Mouse (Mus musculus): ENCODE results near the gene Triml1. TPM values are rescaled to one million over a fixed set of nuclear protein-coding genes. Genes with fewer than 3 reads are reported as not detected.

Gene Triml1
- not detected in 2 replicates for polyA plus RNA-seq (2014; fragmentation: Nextera tagmentation; extraction: Ambion mirVana)

DNA sequence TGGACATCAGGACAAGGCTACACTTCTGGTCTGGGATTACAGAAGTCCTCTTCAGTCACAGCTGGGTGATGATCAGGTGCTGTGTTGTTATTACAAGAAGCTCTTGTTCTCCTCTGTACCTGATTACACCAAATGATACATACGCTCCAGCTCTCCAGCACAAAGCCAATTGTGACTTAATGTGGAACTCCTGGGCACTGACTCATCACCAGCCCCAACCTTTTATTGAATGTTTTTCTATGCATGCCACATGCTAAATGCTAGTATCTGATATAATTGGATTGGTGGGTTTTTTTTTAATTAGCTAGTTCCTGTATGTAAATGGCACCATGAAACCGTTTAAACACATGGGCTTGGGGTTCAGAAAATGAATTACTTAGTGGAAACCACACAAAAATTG, at the start of gene Triml1:
Triml1 (minus strand) TSS at position 101 of the 400 bp plus-strand sequence.
- Histone ChIP-seq H3K36me3 (replicated peaks; ENCODE audit: control insufficient read depth, insufficient read depth) (no peaks in the 10 kb centered on the region), H3K27ac (no peak within 1 kb of the TSS), H3K9me3 (ENCODE audit: control insufficient read depth, low read length) (no peaks in the 10 kb centered on the region), H3K4me1 (replicated peaks; ENCODE audit: control insufficient read depth, insufficient read depth, low read length) (no peaks in the 10 kb centered on the region), H3K4me3 (replicated peaks; ENCODE audit: low read length) (no peak within 1 kb of the TSS), H3K9ac (no peak within 1 kb of the TSS), H3K27me3 (ENCODE audit: control insufficient read depth, insufficient read depth, low read length) (no peaks in the 10 kb centered on the region), H3K4me2 (replicated peaks) (no peak within 1 kb of the TSS)
- 83% methylated on average over 2 of the region's 2 CpGs for WGBS
- ATAC-seq (ENCODE audit: low FRiP score), result no peak
- no peak for DNase-seq (ENCODE audit: low spot score)

DNA sequence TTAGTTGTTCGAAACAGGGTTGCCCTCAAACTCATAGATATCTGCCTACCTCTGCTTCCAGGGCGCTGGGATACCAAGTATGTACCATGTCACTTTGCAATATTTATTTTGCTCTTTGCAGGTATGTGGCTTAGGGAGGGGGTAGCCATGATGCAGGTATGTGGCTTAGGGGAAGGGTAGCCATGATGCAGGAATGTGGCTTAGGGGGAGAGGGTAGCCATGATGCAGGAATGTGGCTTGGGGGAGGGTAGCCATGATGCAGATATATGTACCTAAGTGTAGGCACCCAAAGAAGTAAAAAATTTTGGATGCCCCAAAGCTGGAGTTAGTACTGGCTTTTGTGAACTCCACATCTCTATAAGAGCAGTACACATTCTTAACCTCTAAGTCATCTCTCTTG, 41.0 kb upstream of the Triml1 start:
- Histone ChIP-seq H3K27ac (no peak overlapping the region), H3K27me3 (ENCODE audit: control insufficient read depth, insufficient read depth, low read length) (no peaks in the 10 kb centered on the region), H3K36me3 (replicated peaks; ENCODE audit: control insufficient read depth, insufficient read depth) (no peaks in the 10 kb centered on the region), H3K9me3 (ENCODE audit: control insufficient read depth, low read length) (no peaks in the 10 kb centered on the region), H3K4me3 (replicated peaks; ENCODE audit: low read length) (no peak overlapping the region), H3K4me1 (replicated peaks; ENCODE audit: control insufficient read depth, insufficient read depth, low read length) (no peaks in the 10 kb centered on the region), H3K9ac (no peak overlapping the region), H3K4me2 (replicated peaks) (no peak overlapping the region)
- DNase-seq (ENCODE audit: low spot score) (no peak), ATAC-seq (ENCODE audit: low FRiP score) (no peak)
- 90% methylated on average over 2 of the region's 2 CpGs for WGBS

- Histone ChIP-seq H3K9me3 (ENCODE audit: control insufficient read depth, low read length) (no peaks in the 10 kb centered on the region), H3K27ac (no peak within 1 kb of the TSS), H3K4me2 (replicated peaks) (no peak within 1 kb of the TSS), H3K27me3 (ENCODE audit: control insufficient read depth, insufficient read depth, low read length) (no peaks in the 10 kb centered on the region), H3K4me3 (replicated peaks; ENCODE audit: low read length) (no peak within 1 kb of the TSS), H3K4me1 (replicated peaks; ENCODE audit: control insufficient read depth, insufficient read depth, low read length) (no peaks in the 10 kb centered on the region), H3K9ac (no peak within 1 kb of the TSS), H3K36me3 (replicated peaks; ENCODE audit: control insufficient read depth, insufficient read depth) (no peaks in the 10 kb centered on the region)
- no peak for ATAC-seq (ENCODE audit: low FRiP score)
- 95% methylated on average over 13 of the region's 13 CpGs for WGBS
- no peak for DNase-seq (ENCODE audit: low spot score)
These were observed 38.9 kb upstream of the Triml1 start, which contains the start of gene Triml2 for GRCm38 (mm10) chr8:43180054-43180690. Gene Triml2 (plus strand): TSS chr8:43180541.

- Histone ChIP-seq H3K9me3 (ENCODE audit: control insufficient read depth, low read length) (no peaks in the 10 kb centered on the region), H3K27ac (no peak overlapping the region), H3K36me3 (replicated peaks; ENCODE audit: control insufficient read depth, insufficient read depth) (no peaks in the 10 kb centered on the region), H3K4me3 (replicated peaks; ENCODE audit: low read length) (no peak overlapping the region), H3K4me2 (replicated peaks) (no peak overlapping the region), H3K27me3 (ENCODE audit: control insufficient read depth, insufficient read depth, low read length) (no peaks in the 10 kb centered on the region), H3K9ac (no peak overlapping the region), H3K4me1 (replicated peaks; ENCODE audit: control insufficient read depth, insufficient read depth, low read length) (no peaks in the 10 kb centered on the region)
- ATAC-seq (ENCODE audit: low FRiP score), result no peak
- 60% methylated on average over 4 of the region's 4 CpGs for WGBS
- DNase-seq (ENCODE audit: low spot score), result no peak
These were observed 37.9 kb upstream of the Triml1 start for GRCm38 (mm10) chr8:43179189-43179588.

- WGBS, result 55% methylated on average over 3 of the region's 3 CpGs
- Histone ChIP-seq H3K27ac (no peak overlapping the region), H3K4me2 (replicated peaks) (no peak overlapping the region), H3K4me3 (replicated peaks; ENCODE audit: low read length) (no peak overlapping the region), H3K4me1 (replicated peaks; ENCODE audit: control insufficient read depth, insufficient read depth, low read length) (no peaks in the 10 kb centered on the region), H3K36me3 (replicated peaks; ENCODE audit: control insufficient read depth, insufficient read depth) (no peaks in the 10 kb centered on the region), H3K9ac (no peak overlapping the region), H3K27me3 (ENCODE audit: control insufficient read depth, insufficient read depth, low read length) (no peaks in the 10 kb centered on the region), H3K9me3 (ENCODE audit: control insufficient read depth, low read length) (peaks cover 4% of the 10 kb centered on the region; the same call in 1 of the 2 replicates)
- no peak for DNase-seq (ENCODE audit: low spot score)
- ATAC-seq (ENCODE audit: low FRiP score), result no peak
These were observed 37.0 kb upstream of the Triml1 start for GRCm38 (mm10) chr8:43178263-43178662.

GRCm38 (mm10) chr8:43176766-43177486, 35.6 kb upstream of the Triml1 start:
- H3K36me3 ChIP-seq (replicated peaks; ENCODE audit: control insufficient read depth, insufficient read depth), result no peaks in the 10 kb centered on the region
- WGBS, result 90% methylated on average over 6 of the region's 6 CpGs
- H3K9ac ChIP-seq, result no peak overlapping the region
- peaks cover 9% of the 10 kb centered on the region; the same call in 1 of the 2 replicates for H3K9me3 ChIP-seq (ENCODE audit: control insufficient read depth, low read length)
- DNase-seq (ENCODE audit: low spot score), result no peak
- H3K27ac ChIP-seq, result no peak overlapping the region
- no peak overlapping the region for H3K4me3 ChIP-seq (replicated peaks; ENCODE audit: low read length)
- H3K4me2 ChIP-seq (replicated peaks), result no peak overlapping the region
- no peak for ATAC-seq (ENCODE audit: low FRiP score)
- H3K27me3 ChIP-seq (ENCODE audit: control insufficient read depth, insufficient read depth, low read length), result no peaks in the 10 kb centered on the region
- no peaks in the 10 kb centered on the region for H3K4me1 ChIP-seq (replicated peaks; ENCODE audit: control insufficient read depth, insufficient read depth, low read length)

- no peak overlapping the region for H3K4me3 ChIP-seq (replicated peaks; ENCODE audit: low read length)
- ATAC-seq (ENCODE audit: low FRiP score) (no peak), DNase-seq (ENCODE audit: low spot score) (no peak)
- H3K36me3 ChIP-seq (replicated peaks; ENCODE audit: control insufficient read depth, insufficient read depth), result no peaks in the 10 kb centered on the region
- H3K9ac ChIP-seq, result no peak overlapping the region
- no peaks in the 10 kb centered on the region for H3K27me3 ChIP-seq (ENCODE audit: control insufficient read depth, insufficient read depth, low read length)
- peaks cover 9% of the 10 kb centered on the region; the same call in 1 of the 2 replicates for H3K9me3 ChIP-seq (ENCODE audit: control insufficient read depth, low read length)
- H3K27ac ChIP-seq, result no peak overlapping the region
- no peak overlapping the region for H3K4me2 ChIP-seq (replicated peaks)
- 88% methylated on average over 6 of the region's 6 CpGs for WGBS
- H3K4me1 ChIP-seq (replicated peaks; ENCODE audit: control insufficient read depth, insufficient read depth, low read length), result no peaks in the 10 kb centered on the region
These were observed 28.0 kb upstream of the Triml1 start for GRCm38 (mm10) chr8:43169249-43169755.

DNA sequence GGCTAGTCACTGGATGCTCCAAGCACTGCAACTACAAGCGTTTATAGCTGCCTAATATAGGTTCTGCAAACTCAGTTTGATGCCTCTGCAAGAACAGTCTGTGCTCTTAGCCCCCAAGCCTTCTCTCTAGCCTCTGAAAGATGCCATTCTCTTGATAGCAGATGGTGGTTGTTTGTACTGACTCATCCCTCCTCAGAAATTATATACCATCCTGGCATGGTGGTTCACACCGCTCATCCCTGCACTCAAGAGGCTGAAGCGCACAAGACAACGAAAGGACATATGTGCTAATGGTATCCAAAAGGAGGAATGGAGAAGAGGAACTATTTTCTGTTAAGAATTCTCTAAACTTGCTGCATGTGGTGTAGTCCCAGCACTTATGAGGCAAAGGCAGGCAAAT, 26.8 kb upstream of the Triml1 start:
- Histone ChIP-seq H3K4me1 (replicated peaks; ENCODE audit: control insufficient read depth, insufficient read depth, low read length) (no peaks in the 10 kb centered on the region), H3K27me3 (ENCODE audit: control insufficient read depth, insufficient read depth, low read length) (no peaks in the 10 kb centered on the region), H3K4me2 (replicated peaks) (no peak overlapping the region), H3K9ac (no peak overlapping the region), H3K9me3 (ENCODE audit: control insufficient read depth, low read length) (peaks cover 3% of the 10 kb centered on the region; the same call in 1 of the 2 replicates), H3K27ac (no peak overlapping the region), H3K4me3 (replicated peaks; ENCODE audit: low read length) (no peak overlapping the region), H3K36me3 (replicated peaks; ENCODE audit: control insufficient read depth, insufficient read depth) (no peaks in the 10 kb centered on the region)
- 95% methylated on average over 4 of the region's 4 CpGs for WGBS
- ATAC-seq (ENCODE audit: low FRiP score) (no peak), DNase-seq (ENCODE audit: low spot score) (no peak)

DNA sequence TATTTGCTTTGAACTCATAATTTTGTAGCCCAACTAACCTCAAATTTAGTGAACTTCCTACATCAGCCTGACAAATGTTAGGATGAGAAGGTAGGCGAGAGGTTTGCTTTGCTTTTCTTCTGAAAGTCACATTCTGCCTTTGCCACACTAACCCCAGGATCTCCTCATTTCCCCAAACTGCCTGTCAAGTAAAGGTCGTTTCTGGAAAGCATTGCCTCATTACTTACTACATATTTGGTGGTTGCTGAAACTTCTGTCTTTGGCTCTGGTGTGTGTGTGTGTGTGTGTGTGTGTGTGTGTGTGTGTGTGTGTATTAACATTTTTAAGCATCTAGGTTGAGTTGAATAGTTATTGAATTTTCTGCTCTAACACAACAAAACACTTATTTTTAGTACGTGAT, 23.2 kb upstream of the Triml1 start:
- Histone ChIP-seq H3K27ac (no peak overlapping the region), H3K9me3 (ENCODE audit: control insufficient read depth, low read length) (no peaks in the 10 kb centered on the region), H3K36me3 (replicated peaks; ENCODE audit: control insufficient read depth, insufficient read depth) (no peaks in the 10 kb centered on the region), H3K4me3 (replicated peaks; ENCODE audit: low read length) (no peak overlapping the region), H3K4me1 (replicated peaks; ENCODE audit: control insufficient read depth, insufficient read depth, low read length) (no peaks in the 10 kb centered on the region), H3K9ac (no peak overlapping the region), H3K4me2 (replicated peaks) (no peak overlapping the region), H3K27me3 (ENCODE audit: control insufficient read depth, insufficient read depth, low read length) (no peaks in the 10 kb centered on the region)
- no peak for DNase-seq (ENCODE audit: low spot score)
- WGBS, result 88% methylated on average over 3 of the region's 3 CpGs
- no peak for ATAC-seq (ENCODE audit: low FRiP score)
